Mouse (Mus musculus) kidney, embryonic 16.5 days (tissue): ENCODE measurements at regions not wholly inside any gene's neighbourhood (a gene's known extent, or its start where the extent isn't known, plus 50 kb on each side); places are given as distances from the start of the nearest gene placed in this dataset.

Source experiments
- ATAC-seq: fragments of 200-750 bp; cut with Nextera tagmentation; 2 replicates; pipeline ENCODE4 v1.8.0; 2017; ENCODE audit warnings: moderate TSS enrichment; ENCODE audit not compliant: low FRiP score, low TSS enrichment
- H3K27ac ChIP-seq: fragments of 300-500 bp; sonication (generic); 2 replicates; pipeline ENCODE4 v1.5.1; 2014; ENCODE audit warnings: low read length
- H3K27me3 ChIP-seq: fragments of 300-500 bp; sonication (generic); 2 replicates; pipeline ENCODE4 v1.6.1; 2014; ENCODE audit warnings: low read length, control low read depth, mixed read lengths; ENCODE audit not compliant: insufficient read depth
- H3K36me3 ChIP-seq: fragments of 300-500 bp; sonication (generic); 2 replicates; pipeline ENCODE4 v1.6.1; 2014; ENCODE audit warnings: low read length, control low read depth, mixed read lengths; ENCODE audit not compliant: insufficient read depth
- H3K4me1 ChIP-seq: fragments of 300-500 bp; sonication (generic); 2 replicates; pipeline ENCODE4 v1.6.1; 2014; ENCODE audit warnings: low read length, control low read depth, mixed read lengths; ENCODE audit not compliant: insufficient read depth
- H3K4me2 ChIP-seq: fragments of 300-500 bp; sonication (generic); replicated peaks from 2 replicates; pipeline ENCODE4 v1.6.1; 2014; ENCODE audit warnings: low read depth, low read length
- H3K4me3 ChIP-seq: fragments of 300-500 bp; sonication (generic); 2 replicates; pipeline ENCODE4 v1.5.1; 2014; ENCODE audit warnings: mild to moderate bottlenecking, low read length
- H3K9ac ChIP-seq: fragments of 300-500 bp; sonication (generic); replicated peaks from 2 replicates; pipeline ENCODE4 v1.6.1; 2014; ENCODE audit warnings: low read length
- H3K9me3 ChIP-seq: fragments of 300-500 bp; sonication (generic); 2 replicates; pipeline ENCODE4 v1.6.1; 2016; ENCODE audit warnings: low read length, control low read depth
- WGBS: fragments of 180-500 bp; shearing (Covaris S2); extraction: QIAGEN DNeasy Blood & Tissue Kit; methylation state at CpG from one replicate; pipeline ENCODE4 v1.1.7; 2014; 5-methylcytosine and 5-hydroxymethylcytosine counted together

DNA sequence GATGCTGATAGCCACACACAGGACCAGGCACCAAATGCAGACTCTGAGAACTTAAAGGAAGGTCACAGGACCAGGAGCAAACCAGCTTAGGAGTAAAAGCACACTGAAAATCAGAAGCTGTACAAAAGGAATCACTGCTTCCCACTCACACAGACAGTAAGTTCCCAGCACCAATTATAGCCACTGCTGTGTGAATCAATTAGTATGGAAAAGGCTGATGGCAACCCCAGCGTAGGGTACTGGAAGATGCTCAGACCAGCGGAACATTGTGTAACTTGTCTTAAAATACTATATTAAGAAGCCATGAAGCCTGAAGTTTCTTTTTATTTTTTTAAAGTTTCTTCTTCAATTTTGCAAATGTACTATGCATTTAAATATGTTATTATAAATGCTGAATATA lies 115.8 kb downstream of the Lnpk start:
- no peaks in the 10 kb centered on the region; the same call in 1 of the 2 replicates for H3K4me1 ChIP-seq
- no peak overlapping the region for H3K27ac ChIP-seq
- no peaks in the 10 kb centered on the region for H3K9me3 ChIP-seq
- no peaks in the 10 kb centered on the region for H3K36me3 ChIP-seq
- no peak overlapping the region for H3K4me3 ChIP-seq
- H3K4me2 ChIP-seq, result no peak overlapping the region
- ATAC-seq, result no peak
- 92% methylated on average over 2 of the region's 2 CpGs for WGBS
- H3K9ac ChIP-seq, result no peak overlapping the region
- no peaks in the 10 kb centered on the region for H3K27me3 ChIP-seq

DNA sequence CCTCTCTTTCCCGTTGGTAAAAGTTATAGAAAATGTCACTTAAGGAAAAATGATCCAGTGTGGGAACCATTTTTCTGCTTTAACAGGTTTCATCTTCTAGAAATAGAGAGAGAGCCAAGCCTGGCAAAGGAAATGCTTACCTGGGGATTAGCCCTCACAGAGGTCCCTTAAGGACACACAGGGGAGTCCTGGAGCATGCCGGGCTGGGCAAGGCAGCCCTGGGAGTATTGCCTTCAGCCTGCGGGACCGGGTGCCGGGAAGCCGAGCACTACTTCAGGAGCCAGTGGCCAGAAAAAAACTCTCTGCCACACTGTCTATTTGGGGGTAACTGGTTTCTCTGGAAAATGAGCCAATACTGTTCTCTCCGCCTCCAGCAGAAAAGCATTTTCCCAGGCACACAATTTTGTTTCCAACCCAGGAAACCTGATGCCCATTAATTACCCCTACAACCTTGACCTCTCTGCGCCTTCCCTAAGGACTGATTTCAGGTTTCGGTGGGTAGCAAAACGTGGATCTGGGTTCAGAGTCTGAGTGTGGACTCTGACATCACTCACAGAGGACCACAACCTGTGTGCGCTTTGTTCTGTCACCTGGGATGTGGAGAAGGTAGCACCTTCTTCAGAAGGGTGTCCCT lies 117.9 kb downstream of the Lnpk start:
- Histone ChIP-seq H3K27me3 (no peaks in the 10 kb centered on the region), H3K4me3 (no peak overlapping the region), H3K9ac (no peak overlapping the region), H3K27ac (no peak overlapping the region), H3K9me3 (no peaks in the 10 kb centered on the region), H3K36me3 (no peaks in the 10 kb centered on the region), H3K4me1 (no peaks in the 10 kb centered on the region; the same call in 1 of the 2 replicates), H3K4me2 (peak overlapping the region; percentile 22)
- no peak for ATAC-seq
- WGBS, result 23% methylated on average over 11 of the region's 11 CpGs

DNA sequence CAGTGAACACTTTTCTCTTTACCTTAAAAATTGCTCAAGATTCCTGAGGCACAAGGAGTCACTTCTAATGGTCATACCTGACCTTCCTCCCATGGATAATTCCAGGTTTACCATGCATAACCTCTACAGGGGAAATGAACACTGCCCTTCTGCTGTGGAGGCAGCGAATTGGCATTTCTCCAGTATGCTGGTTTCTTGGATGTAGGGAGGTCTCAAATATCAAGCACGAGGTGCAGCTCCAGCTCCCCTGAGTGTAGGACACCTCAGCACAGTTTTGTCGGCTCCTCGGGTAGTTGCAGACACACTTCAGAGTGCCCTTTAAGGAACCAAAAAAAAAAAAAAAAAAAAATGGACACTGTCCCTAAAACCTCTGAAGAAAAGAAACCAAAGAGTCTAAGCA lies 124.8 kb downstream of the Lnpk start:
- WGBS, result 29% methylated on average over 4 of the region's 4 CpGs
- no peak for ATAC-seq
- no peak overlapping the region for H3K4me2 ChIP-seq
- no peaks in the 10 kb centered on the region for H3K27me3 ChIP-seq
- no peak overlapping the region for H3K27ac ChIP-seq
- H3K4me1 ChIP-seq, result 0 out of 2 replicates have a peak, but pooled peaks cover 5% of the 10 kb centered on the region
- H3K36me3 ChIP-seq, result no peaks in the 10 kb centered on the region
- H3K4me3 ChIP-seq, result no peak overlapping the region
- no peaks in the 10 kb centered on the region for H3K9me3 ChIP-seq
- H3K9ac ChIP-seq, result no peak overlapping the region

DNA sequence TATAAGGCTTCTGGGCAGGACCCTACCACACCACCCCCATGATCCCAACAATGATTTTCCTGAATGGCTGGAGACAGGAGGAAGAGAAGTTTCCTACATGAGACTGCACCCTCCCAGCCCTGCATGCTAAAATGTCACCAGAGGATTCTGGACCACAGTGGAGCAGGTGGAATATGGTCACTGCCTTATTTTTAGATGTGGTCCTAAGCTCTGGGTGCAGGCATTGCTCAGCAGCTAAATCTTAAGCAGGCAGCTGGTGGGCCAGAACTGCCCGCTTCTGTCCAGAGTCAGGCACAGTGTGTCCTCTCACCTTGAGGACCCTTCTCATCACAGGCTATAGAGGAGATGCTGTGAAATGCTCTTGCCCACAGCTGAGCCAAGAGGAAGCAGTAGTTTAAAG lies 126.6 kb downstream of the Lnpk start:
- H3K4me2 ChIP-seq, result no peak overlapping the region
- H3K27me3 ChIP-seq, result no peaks in the 10 kb centered on the region
- H3K27ac ChIP-seq, result no peak overlapping the region
- H3K36me3 ChIP-seq, result no peaks in the 10 kb centered on the region
- H3K9me3 ChIP-seq, result no peaks in the 10 kb centered on the region
- H3K4me3 ChIP-seq, result no peak overlapping the region
- WGBS, result 96% methylated on average over 1 of the region's 1 CpGs
- no peak overlapping the region for H3K9ac ChIP-seq
- no peak for ATAC-seq
- H3K4me1 ChIP-seq, result 0 out of 2 replicates have a peak, but pooled peaks cover 5% of the 10 kb centered on the region

DNA sequence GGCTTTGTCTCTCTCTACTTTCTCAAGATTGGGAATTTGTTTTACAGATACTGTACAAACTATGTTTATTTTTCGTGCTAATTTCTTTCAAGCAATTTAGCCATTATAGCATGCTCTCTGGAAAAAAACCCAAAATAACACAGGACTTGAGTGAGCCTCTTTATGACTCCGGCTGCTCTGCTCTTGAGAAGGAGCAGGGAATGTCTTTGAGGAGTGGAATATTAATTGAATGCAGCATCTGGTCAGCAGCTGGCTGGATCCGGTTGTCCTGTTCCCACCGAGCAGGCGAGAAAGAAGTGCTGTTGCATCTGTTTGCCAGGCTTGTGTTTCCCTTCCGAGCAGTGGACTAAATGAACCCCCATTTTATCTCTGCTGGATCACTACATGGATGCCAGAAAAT lies 127.7 kb downstream of the Lnpk start:
- peak overlapping the region; percentile 13; the same call in 1 of the 2 replicates for H3K4me2 ChIP-seq
- 20% methylated on average over 6 of the region's 6 CpGs for WGBS

DNA sequence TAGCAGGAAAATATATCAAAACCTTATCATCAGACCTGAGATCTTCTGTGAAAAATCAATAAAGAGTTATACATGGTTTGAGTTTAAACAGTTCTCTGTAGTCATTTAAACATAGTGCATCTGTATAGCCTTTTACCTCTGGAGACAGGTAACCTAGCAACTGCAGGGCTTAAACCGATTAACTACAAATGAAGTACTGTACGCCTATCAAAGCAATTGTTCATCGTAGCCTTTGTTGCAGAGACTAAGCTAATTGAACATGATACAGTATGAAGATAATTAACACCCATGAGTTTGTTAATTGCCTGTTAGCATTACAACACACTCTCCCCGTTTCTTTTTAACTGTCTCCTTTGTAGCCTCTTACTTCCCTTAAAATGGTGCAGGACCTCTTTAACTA lies 128.2 kb downstream of the Lnpk start:
- Histone ChIP-seq H3K4me2 (peak overlapping the region; percentile 13; the same call in 1 of the 2 replicates), H3K9me3 (no peaks in the 10 kb centered on the region), H3K36me3 (no peaks in the 10 kb centered on the region), H3K27ac (no peak overlapping the region), H3K27me3 (no peaks in the 10 kb centered on the region), H3K9ac (no peak overlapping the region), H3K4me1 (0 out of 2 replicates have a peak, but pooled peaks cover 5% of the 10 kb centered on the region), H3K4me3 (no peak overlapping the region)
- no peak for ATAC-seq
- 49% methylated on average over 4 of the region's 4 CpGs for WGBS

More for the DNA sequence above, 127.7 kb downstream of the Lnpk start:
- H3K27me3 ChIP-seq, result no peaks in the 10 kb centered on the region
- H3K4me3 ChIP-seq, result no peak overlapping the region
- H3K36me3 ChIP-seq, result no peaks in the 10 kb centered on the region
- H3K27ac ChIP-seq, result no peak overlapping the region
- ATAC-seq, result no peak
- H3K4me1 ChIP-seq, result 0 out of 2 replicates have a peak, but pooled peaks cover 5% of the 10 kb centered on the region
- no peaks in the 10 kb centered on the region for H3K9me3 ChIP-seq
- no peak overlapping the region for H3K9ac ChIP-seq

- Histone ChIP-seq H3K9ac (no peak overlapping the region), H3K36me3 (no peaks in the 10 kb centered on the region), H3K27me3 (no peaks in the 10 kb centered on the region), H3K9me3 (no peaks in the 10 kb centered on the region), H3K4me3 (no peak overlapping the region), H3K4me2 (no peak overlapping the region), H3K4me1 (0 out of 2 replicates have a peak, but pooled peaks cover 5% of the 10 kb centered on the region), H3K27ac (no peak overlapping the region)
- ATAC-seq, result no peak
- 75% methylated on average over 11 of the region's 11 CpGs for WGBS
Measured at GRCm38 (mm10) chr2:74450064-74450765, 129.0 kb downstream of the Lnpk start.

DNA sequence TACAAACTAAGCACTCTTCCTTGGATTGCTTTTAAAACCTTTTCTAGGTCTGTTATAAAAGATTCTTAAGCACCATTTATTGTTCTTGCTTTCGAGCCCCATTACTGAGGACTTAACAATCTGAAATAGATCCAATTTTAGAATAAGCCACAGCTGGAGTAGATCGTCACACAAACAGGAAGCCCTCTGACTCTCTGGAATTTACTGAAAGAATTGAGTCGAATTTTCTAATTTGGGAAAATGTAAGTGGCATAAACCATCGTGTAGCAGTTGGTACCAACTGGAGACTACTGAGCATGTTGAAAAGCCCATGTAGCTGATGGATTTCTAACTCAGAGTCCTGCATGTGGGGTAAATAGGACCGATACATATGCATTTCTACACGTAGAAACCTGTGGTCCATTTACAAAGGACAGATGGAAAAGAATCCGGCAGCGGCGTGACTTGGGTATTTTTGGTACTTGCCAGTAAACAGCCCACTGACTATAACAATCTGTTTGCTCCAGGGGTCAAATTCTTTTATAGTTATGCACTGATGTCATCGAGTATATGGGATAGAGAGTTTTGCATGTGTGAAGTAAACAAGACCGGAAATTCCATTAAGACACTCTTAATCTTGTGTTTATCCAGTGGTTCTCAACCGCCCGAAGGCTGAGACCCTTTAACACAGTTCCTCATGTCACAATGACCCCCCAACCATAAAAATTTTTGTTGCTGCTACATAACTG lies 143.9 kb downstream of the Lnpk start:
- peak overlapping the region; percentile 19; the same call in 1 of the 2 replicates for H3K27ac ChIP-seq
- no peaks in the 10 kb centered on the region for H3K27me3 ChIP-seq
- H3K9ac ChIP-seq, result no peak overlapping the region
- H3K4me3 ChIP-seq, result no peak overlapping the region
- ATAC-seq, result no peak; the same call in 1 of the 2 replicates
- no peaks in the 10 kb centered on the region for H3K36me3 ChIP-seq
- H3K4me1 ChIP-seq, result no peaks in the 10 kb centered on the region
- 67% methylated on average over 13 of the region's 13 CpGs for WGBS
- no peak overlapping the region for H3K4me2 ChIP-seq
- H3K9me3 ChIP-seq, result peaks cover 12% of the 10 kb centered on the region

DNA sequence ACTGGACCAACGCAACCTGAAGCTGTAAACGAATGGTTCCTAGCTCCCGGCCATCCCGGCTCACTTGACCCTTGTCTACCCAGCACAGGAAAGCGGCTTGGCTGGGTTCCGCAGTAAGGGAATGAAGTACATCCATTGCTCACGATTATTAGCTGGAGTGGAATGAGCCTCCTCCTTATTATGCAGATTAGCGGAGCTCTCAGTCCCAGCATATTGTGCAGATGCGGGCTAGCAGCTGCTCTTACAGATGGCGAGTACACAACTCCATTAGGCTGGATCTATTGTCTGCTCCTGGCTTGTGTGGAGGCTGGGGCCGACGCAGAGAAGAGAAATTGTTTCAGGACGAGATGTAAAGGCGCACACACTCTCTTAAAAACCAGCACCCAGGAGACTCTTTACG lies 152.5 kb downstream of the Lnpk start:
- no peak for ATAC-seq
- H3K9me3 ChIP-seq, result no peaks in the 10 kb centered on the region
- H3K36me3 ChIP-seq, result no peaks in the 10 kb centered on the region

More for the DNA sequence above, 152.5 kb downstream of the Lnpk start:
- H3K9ac ChIP-seq, result no peak overlapping the region
- no peak overlapping the region for H3K27ac ChIP-seq
- WGBS, result 69% methylated on average over 15 of the region's 15 CpGs
- no peaks in the 10 kb centered on the region for H3K4me1 ChIP-seq
- H3K4me3 ChIP-seq, result no peak overlapping the region
- H3K27me3 ChIP-seq, result no peaks in the 10 kb centered on the region
- H3K4me2 ChIP-seq, result no peak overlapping the region
